Mouse (Mus musculus) lung, adult 2 months (tissue): ENCODE results near the gene Csf1. TPM values are rescaled to one million over a fixed set of nuclear protein-coding genes. Genes with fewer than 3 reads are reported as not detected.
A peak's percentile ranks its signal among the peaks of the same experiment; 100 is the strongest.

ENCODE experiments used
- DNase-seq: peaks from one replicate; pipeline ENCODE4 v3.0.0; 2022
- H3K4me1 ChIP-seq: fragments of 200-500 bp; 2 replicates; pipeline ENCODE4 v1.6.1; 2011; ENCODE audit warnings: low read length; ENCODE audit not compliant: control insufficient read depth, insufficient read depth
- H3K4me3 ChIP-seq: fragments of 200-500 bp; replicated peaks from 2 replicates; pipeline ENCODE3; 2011; ENCODE audit warnings: low read depth, mild to moderate bottlenecking, control low read depth, low read length; ENCODE audit errors: extremely low read depth
- CTCF ChIP-seq: fragments of 200-500 bp; IDR thresholded peaks from 2 replicates; pipeline ENCODE4 v1.5.1; 2011; ENCODE audit warnings: mild to moderate bottlenecking, low read length, control low read depth; ENCODE audit not compliant: insufficient read depth
- POLR2A ChIP-seq: fragments of 200-500 bp; IDR thresholded peaks from 2 replicates; pipeline ENCODE4 v1.6.1; 2011; ENCODE audit warnings: low read depth, mild to moderate bottlenecking, control low read depth, low read length, borderline replicate concordance; ENCODE audit errors: extremely low read depth
- WGBS: fragments of 180-500 bp; shearing (Covaris S2); methylation state at CpG from one replicate; pipeline ENCODE4 v1.1.7; 2018; 5-methylcytosine and 5-hydroxymethylcytosine counted together
- polyA plus RNA-seq: library from polyadenylated mRNA; depleted of rRNA; stranded (reverse); fragments of >200 nt; gene quantifications from 2 replicates; pipeline ENCODE4 v1.2.3, GENCODE M21; 2012

The Csf1 gene
- polyA plus RNA-seq, 1 experiment: 32.5 TPM

DNA sequence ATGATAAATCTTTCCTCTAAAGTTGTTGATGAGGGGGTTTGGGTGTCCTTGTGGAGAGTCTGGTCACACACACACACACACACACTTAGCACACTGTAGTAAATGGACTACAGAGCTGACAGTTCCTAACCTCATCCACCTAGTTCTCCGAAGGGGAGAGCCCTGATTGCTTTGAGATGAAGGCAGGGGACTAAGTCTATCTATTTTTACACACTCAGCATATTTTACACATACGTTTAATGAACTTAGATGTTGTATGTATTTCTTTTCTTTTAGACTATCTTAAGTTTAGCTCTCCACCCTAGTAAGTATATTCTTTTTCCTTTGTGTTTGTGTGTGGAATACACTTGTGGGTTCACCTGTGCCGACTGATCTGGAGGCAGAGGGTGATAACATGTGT, 34.6 kb upstream of the Csf1 start:
- TF ChIP-seq CTCF: no peak
- TF ChIP-seq POLR2A: no peak
- H3K4me3 ChIP-seq: no peak overlapping the region
- no peak for DNase-seq
- 89% methylated on average over 3 of the region's 3 CpGs for WGBS
- H3K4me1 ChIP-seq: peaks cover 5% of the 10 kb centered on the region

DNA sequence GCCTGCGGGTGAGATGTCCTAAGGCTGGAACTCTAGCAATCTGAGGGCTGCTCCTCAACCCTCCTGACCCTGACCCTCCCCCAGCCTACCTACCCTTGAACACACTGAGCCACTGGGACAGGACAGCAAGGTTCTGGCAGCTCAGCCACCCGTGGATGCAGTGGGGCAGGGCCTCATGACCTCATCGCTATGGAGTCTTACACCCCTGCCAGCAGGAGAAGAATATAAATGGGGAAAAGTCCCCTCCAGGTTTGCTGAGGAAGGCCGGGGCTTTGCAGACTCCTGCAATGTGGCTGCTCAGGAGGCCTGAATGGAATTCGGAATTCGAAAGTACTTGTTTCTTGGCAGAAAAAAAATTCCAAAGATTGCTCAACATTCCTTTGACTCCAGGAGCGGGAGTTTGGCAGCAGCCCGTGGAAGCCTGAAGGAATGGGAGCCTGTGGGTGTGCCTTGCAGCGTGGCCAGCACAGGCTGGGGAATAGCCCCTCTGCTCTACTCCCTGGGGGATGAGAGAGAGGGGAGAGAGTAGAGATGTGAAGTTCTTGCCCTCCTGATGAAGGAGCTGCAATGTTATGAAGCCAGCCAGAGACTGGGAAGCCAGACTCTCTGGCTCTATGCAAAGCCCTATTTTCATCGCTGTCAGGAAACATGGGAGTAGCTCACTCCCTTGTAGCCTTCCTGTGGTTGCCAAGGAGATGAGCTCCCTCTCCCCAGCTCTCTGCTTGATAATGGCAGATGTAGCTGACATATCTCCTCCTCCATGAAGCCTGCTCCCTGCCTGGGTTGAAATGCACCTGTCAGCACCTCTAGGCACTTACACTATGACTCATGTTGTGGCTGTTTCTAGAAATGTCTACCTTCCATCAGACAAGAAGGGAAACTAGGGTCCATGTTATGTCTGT, 33.3 kb upstream of the Csf1 start:
- no peak for TF ChIP-seq POLR2A
- no peak for TF ChIP-seq CTCF
- DNase-seq: peak; percentile 45
- peaks cover 5% of the 10 kb centered on the region for H3K4me1 ChIP-seq
- 31% methylated on average over 10 of the region's 10 CpGs for WGBS
- no peak overlapping the region for H3K4me3 ChIP-seq

DNA sequence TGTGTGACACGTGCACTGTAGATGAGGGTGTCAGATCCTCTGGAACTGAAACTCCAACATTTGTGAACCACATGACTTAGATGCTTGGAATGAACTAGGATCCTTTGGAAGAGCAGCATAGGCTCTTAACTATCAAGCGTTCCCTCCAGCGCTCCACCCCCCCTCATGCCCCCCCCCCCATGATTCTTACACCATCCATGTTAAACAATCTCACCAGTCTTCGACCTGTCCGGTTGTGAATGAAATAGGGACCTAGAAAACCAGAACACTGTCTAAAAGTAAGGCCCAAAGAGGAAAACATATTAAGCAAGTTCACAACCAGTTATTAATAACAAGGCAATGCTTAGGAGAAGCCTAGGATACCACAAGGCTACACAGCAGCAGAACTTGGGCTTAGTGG, 32.5 kb upstream of the Csf1 start:
- 66% methylated on average over 5 of the region's 5 CpGs for WGBS
- TF ChIP-seq CTCF (no peak), POLR2A (no peak)
- DNase-seq: no peak
- no peak overlapping the region for H3K4me3 ChIP-seq
- H3K4me1 ChIP-seq: peaks cover 9% of the 10 kb centered on the region

DNA sequence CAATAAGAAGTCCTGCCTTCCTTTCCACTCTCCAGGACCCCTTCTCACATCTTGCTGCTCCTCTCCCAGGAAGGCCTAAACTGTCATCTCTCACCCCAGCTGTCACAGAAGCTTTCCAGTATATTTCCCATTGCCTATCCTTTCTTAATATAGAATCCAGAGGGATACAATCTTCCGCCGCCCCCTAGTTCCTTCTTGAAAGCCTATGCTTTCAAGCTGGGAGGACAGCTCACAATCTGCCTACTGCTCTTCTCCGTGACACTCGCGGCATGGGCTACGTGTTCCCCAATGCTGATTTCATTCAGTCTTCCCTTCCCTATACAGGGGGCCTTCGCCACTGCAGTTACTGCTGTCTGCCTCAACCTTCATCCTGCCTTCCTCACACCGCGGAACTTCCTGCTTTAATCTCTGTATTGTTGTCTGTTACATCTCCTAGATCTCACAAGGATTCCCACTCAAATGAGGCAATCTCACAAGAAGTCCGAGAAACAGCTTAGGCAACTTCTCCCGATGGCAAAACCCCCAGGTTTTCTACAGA, 30.6 kb upstream of the Csf1 start:
- peaks cover 18% of the 10 kb centered on the region for H3K4me1 ChIP-seq
- no peak for TF ChIP-seq POLR2A
- TF ChIP-seq CTCF: no peak
- H3K4me3 ChIP-seq: no peak overlapping the region
- 84% methylated on average over 11 of the region's 11 CpGs for WGBS
- no peak for DNase-seq

DNA sequence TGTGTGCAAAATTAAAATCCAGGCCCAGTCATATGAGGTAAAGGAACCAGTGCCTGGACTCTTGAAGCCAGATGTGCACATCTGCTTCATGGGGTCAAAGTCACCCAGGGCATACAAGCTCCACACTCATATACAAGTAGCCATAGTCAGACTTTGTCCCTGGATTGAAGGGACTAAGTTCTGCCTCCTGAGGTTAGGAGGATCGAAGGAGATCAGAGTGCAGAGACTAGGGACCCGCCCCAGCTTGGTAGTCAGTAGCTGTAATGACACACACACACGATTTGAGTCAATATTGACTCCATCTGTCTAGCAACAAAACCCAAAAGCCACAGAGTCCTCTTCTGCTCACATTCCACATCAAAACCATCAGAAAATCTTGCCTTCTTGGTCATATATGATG, 30.0 kb upstream of the Csf1 start:
- 74% methylated on average over 3 of the region's 3 CpGs for WGBS
- TF ChIP-seq CTCF (no peak), POLR2A (no peak)
- no peak for DNase-seq
- H3K4me3 ChIP-seq: no peak overlapping the region
- H3K4me1 ChIP-seq: peaks cover 18% of the 10 kb centered on the region

DNA sequence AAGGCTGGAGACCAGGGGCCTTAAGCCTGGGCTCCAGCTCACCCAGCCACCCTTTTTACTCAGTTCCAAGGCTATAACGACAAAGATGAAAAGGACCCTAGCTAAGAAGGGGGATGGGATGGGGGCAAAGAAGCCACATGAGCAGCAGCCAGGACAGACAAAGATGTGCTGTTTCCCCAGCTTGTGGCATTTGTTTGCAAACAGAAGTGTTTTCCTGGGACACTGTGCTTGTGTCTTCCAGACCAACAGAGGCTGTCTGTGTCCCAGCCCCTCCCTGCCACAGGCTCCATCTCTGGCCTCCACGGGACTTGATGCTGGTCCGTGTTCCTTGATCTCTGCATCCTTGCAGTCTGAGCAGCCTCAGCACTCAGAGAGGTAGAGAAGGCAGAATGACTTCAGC, 28.6 kb upstream of the Csf1 start:
- Histone ChIP-seq H3K4me3 (no peak overlapping the region), H3K4me1 (peaks cover 18% of the 10 kb centered on the region)
- 91% methylated on average over 3 of the region's 3 CpGs for WGBS
- DNase-seq: no peak
- no peak for TF ChIP-seq POLR2A
- no peak for TF ChIP-seq CTCF

DNA sequence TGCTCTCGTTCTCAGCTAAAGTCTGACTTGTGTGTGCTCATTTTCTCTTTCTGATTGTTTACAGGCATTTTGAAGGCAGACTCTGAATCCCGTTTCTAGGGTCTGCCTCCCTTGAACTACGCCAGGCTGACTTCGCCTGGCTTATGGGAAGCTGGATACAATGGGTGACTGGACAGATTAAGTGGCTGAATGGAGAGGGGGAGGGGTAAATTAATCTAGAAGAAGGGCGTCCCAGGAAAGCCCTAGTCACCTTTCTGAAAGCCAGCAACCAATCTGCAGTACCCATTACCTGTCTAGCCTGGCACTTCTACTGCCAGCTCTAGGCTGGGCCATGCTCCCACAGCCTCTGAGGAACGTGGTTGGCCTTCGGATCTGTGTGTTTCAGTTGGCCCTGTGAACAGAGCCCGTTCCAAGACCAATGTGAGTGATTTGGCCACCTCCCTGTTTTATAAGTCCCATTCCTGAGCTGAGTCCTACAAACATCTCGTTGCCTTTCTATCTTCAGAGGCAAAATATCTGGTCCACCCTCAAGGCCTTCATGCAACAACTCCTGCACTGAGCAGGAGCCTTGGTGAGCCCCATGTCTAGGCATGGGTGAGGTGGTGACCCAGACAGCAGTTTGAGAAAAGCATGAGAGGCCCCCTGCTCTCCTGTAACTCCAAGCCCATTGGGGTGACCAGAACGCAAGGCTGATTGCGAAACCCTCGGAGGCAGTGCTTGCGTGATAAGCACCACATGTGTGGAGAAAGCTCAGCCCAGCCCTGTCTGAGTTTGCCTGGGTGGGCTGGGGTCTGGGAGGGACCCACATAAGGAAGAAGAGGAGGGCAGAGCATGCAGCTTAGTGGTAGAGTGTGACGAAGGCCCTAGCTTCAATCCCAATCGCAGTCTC, 27.6 kb upstream of the Csf1 start:
- WGBS: 66% methylated on average over 15 of the region's 15 CpGs
- H3K4me1 ChIP-seq: peaks cover 13% of the 10 kb centered on the region
- no peak for TF ChIP-seq CTCF
- TF ChIP-seq POLR2A: no peak
- no peak overlapping the region for H3K4me3 ChIP-seq
- no peak for DNase-seq

DNA sequence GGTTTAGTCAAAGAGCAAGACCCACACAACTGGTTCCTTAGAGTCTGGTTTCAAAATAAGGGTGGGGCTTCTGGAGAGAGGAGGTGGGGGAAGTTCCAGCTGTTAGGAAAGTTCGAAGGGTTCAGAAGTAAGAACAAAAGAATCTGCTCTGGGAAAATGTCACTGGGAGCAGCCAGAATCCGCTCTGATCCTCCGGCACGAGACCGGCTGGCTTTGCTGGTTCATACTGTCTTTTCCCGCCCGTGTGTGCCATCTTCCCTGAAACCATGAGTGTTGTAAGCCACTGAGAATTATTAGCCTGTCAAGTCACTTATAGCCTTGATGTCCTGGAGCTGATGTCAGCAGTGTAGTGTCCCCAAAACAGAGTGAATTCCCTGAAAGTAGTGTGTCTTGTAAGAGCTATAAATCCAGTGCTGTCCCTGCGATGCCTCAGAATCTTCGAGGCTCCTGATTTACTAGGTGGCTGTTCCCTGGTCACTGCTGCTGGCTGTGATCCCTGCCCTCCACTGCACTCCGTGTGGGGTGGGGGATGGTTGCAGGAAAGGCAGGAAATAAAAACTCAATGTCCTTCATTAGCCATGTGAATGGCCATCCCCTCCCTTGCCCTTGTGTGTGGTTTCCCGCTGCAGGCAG, 26.8 kb upstream of the Csf1 start:
- WGBS: 42% methylated on average over 11 of the region's 11 CpGs
- peaks cover 13% of the 10 kb centered on the region for H3K4me1 ChIP-seq
- no peak for DNase-seq

DNA sequence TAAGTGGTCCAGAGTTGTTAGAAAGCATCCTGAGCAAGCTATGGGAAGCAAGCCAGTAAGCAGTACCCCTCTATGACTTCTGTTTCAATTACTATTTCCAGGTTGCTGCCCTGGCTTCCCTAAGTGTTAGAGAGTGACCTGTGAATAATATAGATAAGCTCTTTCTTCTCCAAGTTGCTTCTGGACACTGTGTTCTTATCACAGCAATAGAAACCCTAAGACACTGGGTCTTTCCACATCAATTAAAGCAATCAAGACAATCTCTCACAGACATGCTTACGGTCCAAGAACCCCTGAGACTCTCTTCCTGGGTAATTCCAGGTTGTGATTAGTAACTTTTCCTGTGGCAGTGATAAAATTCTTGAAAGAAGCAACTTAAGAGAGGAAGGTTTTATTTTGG, 26.1 kb upstream of the Csf1 start:
- Histone ChIP-seq H3K4me1 (peaks cover 13% of the 10 kb centered on the region), H3K4me3 (no peak overlapping the region)
- TF ChIP-seq POLR2A (no peak), CTCF (no peak)
- WGBS: 92% methylated on average over 1 of the region's 1 CpGs
- DNase-seq: no peak

More for the DNA sequence above, 26.8 kb upstream of the Csf1 start:
- H3K4me3 ChIP-seq: no peak overlapping the region
- TF ChIP-seq POLR2A: no peak
- no peak for TF ChIP-seq CTCF
